Mouse (Mus musculus): Measurements from ENCODE around the gene Zfp27. TPM values are rescaled to one million over a fixed set of nuclear protein-coding genes. Genes with fewer than 3 reads are reported as not detected.

Zfp27 gene
- polyA plus RNA-seq, 1 experiment from 2014 or later: 14.8 TPM

- H3K9ac ChIP-seq (replicated peaks): no peak overlapping the region
- H3K36me3 ChIP-seq: peaks cover 44% of the 10 kb centered on the region
- H3K4me2 ChIP-seq (replicated peaks): no peak overlapping the region
- 71% methylated on average over 6 of the region's 6 CpGs for WGBS
- H3K4me3 ChIP-seq (replicated peaks): no peak overlapping the region
- H3K27me3 ChIP-seq: no peaks in the 10 kb centered on the region
- H3K27ac ChIP-seq: no peak overlapping the region
- no peaks in the 10 kb centered on the region for H3K4me1 ChIP-seq (replicated peaks)
- no peaks in the 10 kb centered on the region for H3K9me3 ChIP-seq
- ATAC-seq: no peak
These were observed 11.1 kb upstream of the Zfp27 start for GRCm38 (mm10) chr7:29917371-29918061.

- H3K4me2 ChIP-seq (replicated peaks): no peak overlapping the region
- ATAC-seq: no peak
- peaks cover 23% of the 10 kb centered on the region for H3K4me1 ChIP-seq (replicated peaks)
- H3K27ac ChIP-seq: no peak overlapping the region
- no peak overlapping the region for H3K9ac ChIP-seq (replicated peaks)
- no peaks in the 10 kb centered on the region for H3K9me3 ChIP-seq
- H3K4me3 ChIP-seq (replicated peaks): no peak overlapping the region
- peaks cover 58% of the 10 kb centered on the region for H3K36me3 ChIP-seq
- 95% methylated on average over 13 of the region's 13 CpGs for WGBS
- no peaks in the 10 kb centered on the region for H3K27me3 ChIP-seq
These were observed 5.8 kb upstream of the Zfp27 start for GRCm38 (mm10) chr7:29912172-29912571.

GRCm38 (mm10) chr7:29910252-29910651 lies 3.9 kb upstream of the Zfp27 start:
- Histone ChIP-seq H3K27me3 (no peaks in the 10 kb centered on the region), H3K36me3 (peaks cover 44% of the 10 kb centered on the region), H3K4me3 (replicated peaks) (peak overlapping the region; percentile 66), H3K4me2 (replicated peaks) (peak overlapping the region; percentile 71), H3K9me3 (no peaks in the 10 kb centered on the region), H3K9ac (replicated peaks) (0 out of 2 replicates have a peak overlapping the region, but pooled peaks have one; percentile 10), H3K27ac (no peak overlapping the region), H3K4me1 (replicated peaks) (peaks cover 31% of the 10 kb centered on the region)
- 56% methylated on average over 2 of the region's 2 CpGs for WGBS
- ATAC-seq: no peak

- peak within 1 kb of the TSS; percentile 71 for H3K9ac ChIP-seq (replicated peaks)
- H3K4me3 ChIP-seq (replicated peaks): peak within 1 kb of the TSS; percentile 66
- no peaks in the 10 kb centered on the region for H3K27me3 ChIP-seq
- peak; percentile 89 for ATAC-seq
- H3K9me3 ChIP-seq: no peaks in the 10 kb centered on the region
- under 1% methylated on average over 33 of the region's 33 CpGs for WGBS
- H3K27ac ChIP-seq: peak within 1 kb of the TSS; percentile 98
- peak within 1 kb of the TSS; percentile 71 for H3K4me2 ChIP-seq (replicated peaks)
- peaks cover 31% of the 10 kb centered on the region for H3K4me1 ChIP-seq (replicated peaks)
- H3K36me3 ChIP-seq: peaks cover 31% of the 10 kb centered on the region
These were observed 2.0 kb upstream of the Zfp27 start, which contains the start of gene Zfp383 for GRCm38 (mm10) chr7:29908130-29908950. Gene Zfp383 (plus strand): TSS chr7:29908223.

GRCm38 (mm10) chr7:29907206-29907605 lies 834 bp upstream of the Zfp27 start:
- 90% methylated on average over 5 of the region's 5 CpGs for WGBS

GRCm38 (mm10) chr7:29906682-29907058 lies 298 bp upstream of the Zfp27 start:
- H3K27me3 ChIP-seq: no peaks in the 10 kb centered on the region
- peak overlapping the region; percentile 63 for H3K4me3 ChIP-seq (replicated peaks)
- H3K9me3 ChIP-seq: no peaks in the 10 kb centered on the region
- H3K4me1 ChIP-seq (replicated peaks): peaks cover 31% of the 10 kb centered on the region
- peak overlapping the region; percentile 98 for H3K27ac ChIP-seq
- peaks cover 25% of the 10 kb centered on the region for H3K36me3 ChIP-seq
- ATAC-seq: no peak
- peak overlapping the region; percentile 72 for H3K9ac ChIP-seq (replicated peaks)
- peak overlapping the region; percentile 61 for H3K4me2 ChIP-seq (replicated peaks)
- WGBS: 15% methylated on average over 8 of the region's 8 CpGs

More at GRCm38 (mm10) chr7:29907206-29907605, 834 bp upstream of the Zfp27 start:
- peak overlapping the region; percentile 98 for H3K27ac ChIP-seq
- H3K9me3 ChIP-seq: no peaks in the 10 kb centered on the region
- no peak overlapping the region for H3K9ac ChIP-seq (replicated peaks)
- peak overlapping the region; percentile 61 for H3K4me2 ChIP-seq (replicated peaks)
- H3K27me3 ChIP-seq: no peaks in the 10 kb centered on the region
- H3K4me3 ChIP-seq (replicated peaks): peak overlapping the region; percentile 63; the same call in 1 of the 2 replicates
- H3K36me3 ChIP-seq: peaks cover 29% of the 10 kb centered on the region
- H3K4me1 ChIP-seq (replicated peaks): peaks cover 31% of the 10 kb centered on the region
- no peak for ATAC-seq

- peaks cover 41% of the 10 kb centered on the region for H3K36me3 ChIP-seq
- no peak overlapping the region for H3K9ac ChIP-seq (replicated peaks)
- WGBS: 98% methylated on average over 4 of the region's 4 CpGs
- H3K27me3 ChIP-seq: no peaks in the 10 kb centered on the region
- no peak overlapping the region for H3K4me2 ChIP-seq (replicated peaks)
- no peaks in the 10 kb centered on the region for H3K9me3 ChIP-seq
- no peak overlapping the region for H3K27ac ChIP-seq
- H3K4me3 ChIP-seq (replicated peaks): no peak overlapping the region
- no peak for ATAC-seq
- H3K4me1 ChIP-seq (replicated peaks): peaks cover 12% of the 10 kb centered on the region
These were observed 2.3 kb downstream of the Zfp27 start for GRCm38 (mm10) chr7:29904101-29904500.

GRCm38 (mm10) chr7:29898351-29898750 lies 8.0 kb downstream of the Zfp27 start:
- Histone ChIP-seq H3K9me3 (peaks cover 30% of the 10 kb centered on the region), H3K4me2 (replicated peaks) (no peak overlapping the region), H3K27ac (no peak overlapping the region), H3K4me1 (replicated peaks) (no peaks in the 10 kb centered on the region), H3K9ac (replicated peaks) (no peak overlapping the region), H3K4me3 (replicated peaks) (no peak overlapping the region), H3K27me3 (no peaks in the 10 kb centered on the region), H3K36me3 (peaks cover 90% of the 10 kb centered on the region)
- WGBS: 89% methylated on average over 4 of the region's 4 CpGs
- no peak for ATAC-seq

GRCm38 (mm10) chr7:29892756-29893155 lies 13.6 kb downstream of the Zfp27 start:
- H3K36me3 ChIP-seq: peaks cover 85% of the 10 kb centered on the region
- no peak overlapping the region for H3K9ac ChIP-seq (replicated peaks)
- WGBS: 98% methylated on average over 4 of the region's 4 CpGs
- H3K9me3 ChIP-seq: peaks cover 51% of the 10 kb centered on the region
- no peaks in the 10 kb centered on the region for H3K4me1 ChIP-seq (replicated peaks)
- no peaks in the 10 kb centered on the region for H3K27me3 ChIP-seq
- H3K27ac ChIP-seq: no peak overlapping the region
- no peak for ATAC-seq
- no peak overlapping the region for H3K4me2 ChIP-seq (replicated peaks)
- H3K4me3 ChIP-seq (replicated peaks): no peak overlapping the region

GRCm38 (mm10) chr7:29890501-29890900 lies 15.9 kb downstream of the Zfp27 start:
- Histone ChIP-seq H3K9me3 (peaks cover 60% of the 10 kb centered on the region), H3K36me3 (peaks cover 64% of the 10 kb centered on the region), H3K27me3 (no peaks in the 10 kb centered on the region), H3K4me3 (replicated peaks) (no peak overlapping the region), H3K27ac (no peak overlapping the region), H3K9ac (replicated peaks) (no peak overlapping the region), H3K4me1 (replicated peaks) (no peaks in the 10 kb centered on the region), H3K4me2 (replicated peaks) (no peak overlapping the region)
- WGBS: 97% methylated on average over 7 of the region's 7 CpGs
- no peak for ATAC-seq

- WGBS: 93% methylated on average over 7 of the region's 7 CpGs
- no peak overlapping the region for H3K4me3 ChIP-seq (replicated peaks)
- H3K4me1 ChIP-seq (replicated peaks): no peaks in the 10 kb centered on the region
- H3K9me3 ChIP-seq: peaks cover 19% of the 10 kb centered on the region
- no peaks in the 10 kb centered on the region for H3K27me3 ChIP-seq
- no peak overlapping the region for H3K27ac ChIP-seq
- H3K9ac ChIP-seq (replicated peaks): no peak overlapping the region
- ATAC-seq: no peak
- peaks cover 27% of the 10 kb centered on the region for H3K36me3 ChIP-seq
- no peak overlapping the region for H3K4me2 ChIP-seq (replicated peaks)
These were observed 25.5 kb downstream of the Zfp27 start for GRCm38 (mm10) chr7:29880916-29881315.

- Histone ChIP-seq H3K9me3 (peaks cover 22% of the 10 kb centered on the region), H3K4me3 (replicated peaks) (no peak overlapping the region), H3K36me3 (peaks cover 35% of the 10 kb centered on the region), H3K27ac (no peak overlapping the region), H3K4me1 (replicated peaks) (no peaks in the 10 kb centered on the region), H3K27me3 (no peaks in the 10 kb centered on the region), H3K9ac (replicated peaks) (no peak overlapping the region), H3K4me2 (replicated peaks) (no peak overlapping the region)
- WGBS: 83% methylated on average over 7 of the region's 7 CpGs
- ATAC-seq: no peak
These were observed 26.3 kb downstream of the Zfp27 start for GRCm38 (mm10) chr7:29880056-29880455.
